Mouse (Mus musculus) thymus, postnatal 10 days (tissue): ENCODE data around the gene Aff3.

Experiments used
- DNase-seq, 2 experiments: peaks; one replicate each; pipeline ENCODE4 v3.0.0; 2021; ENCODE audit warnings: low spot score in 2 of 2

The Aff3 gene

GRCm38 (mm10) chr1:38286551-38286950, 378.2 kb downstream of the Aff3 start:
- DNase-seq, result no peak

GRCm38 (mm10) chr1:38280549-38280948, 384.2 kb downstream of the Aff3 start:
- no peak for DNase-seq

GRCm38 (mm10) chr1:38271312-38271711, 393.4 kb downstream of the Aff3 start:
- no peak for DNase-seq

GRCm38 (mm10) chr1:38268246-38269042, 396.3 kb downstream of the Aff3 start:
- DNase-seq, result no peak

- DNase-seq, result no peak
Measured at GRCm38 (mm10) chr1:38263251-38263650, 401.5 kb downstream of the Aff3 start.

GRCm38 (mm10) chr1:38262362-38263154, 402.2 kb downstream of the Aff3 start:
- DNase-seq, result no peak

- DNase-seq, result no peak
Measured at GRCm38 (mm10) chr1:38261076-38261475, 403.7 kb downstream of the Aff3 start.

GRCm38 (mm10) chr1:38259541-38260338, 405.0 kb downstream of the Aff3 start:
- no peak for DNase-seq

GRCm38 (mm10) chr1:38254426-38254825, 410.3 kb downstream of the Aff3 start:
- no peak for DNase-seq

GRCm38 (mm10) chr1:38252766-38253079, 412.0 kb downstream of the Aff3 start:
- peak; percentile 24 to 56 for DNase-seq

- DNase-seq, result no peak
Measured at GRCm38 (mm10) chr1:38252031-38252765, 412.6 kb downstream of the Aff3 start.

- DNase-seq, result no peak
Measured at GRCm38 (mm10) chr1:38251448-38251847, 413.3 kb downstream of the Aff3 start.

- DNase-seq, result no peak
Measured at GRCm38 (mm10) chr1:38250246-38250645, 414.5 kb downstream of the Aff3 start.

GRCm38 (mm10) chr1:38249561-38249960, 415.2 kb downstream of the Aff3 start:
- DNase-seq, result no peak

GRCm38 (mm10) chr1:38248027-38248426, 416.7 kb downstream of the Aff3 start:
- DNase-seq, result no peak

GRCm38 (mm10) chr1:38242559-38242958, 422.2 kb downstream of the Aff3 start:
- no peak for DNase-seq

GRCm38 (mm10) chr1:38241801-38242200, 423.0 kb downstream of the Aff3 start:
- DNase-seq, result no peak

GRCm38 (mm10) chr1:38241221-38241666, 423.5 kb downstream of the Aff3 start:
- DNase-seq, result no peak

GRCm38 (mm10) chr1:38240438-38241220, 424.1 kb downstream of the Aff3 start:
- no peak for DNase-seq

GRCm38 (mm10) chr1:38239516-38239915, 425.2 kb downstream of the Aff3 start:
- no peak for DNase-seq

GRCm38 (mm10) chr1:38237831-38238230, 426.9 kb downstream of the Aff3 start:
- DNase-seq, result no peak
